Mouse (Mus musculus) brain, embryonic 18.5 days (tissue): ENCODE results near the gene Tmem269.

Experiments
- DNase-seq: peaks from one replicate; pipeline ENCODE4 v3.0.0-alpha.2; 2012; ENCODE audit warnings: low read depth, low spot score

The Tmem269 gene

GRCm38 (mm10) chr4:119181456-119181855 is 36.6 kb downstream of the Tmem269 start:
- DNase-seq = no peak

GRCm38 (mm10) chr4:119180133-119180707 is 37.8 kb downstream of the Tmem269 start:
- DNase-seq = no peak

GRCm38 (mm10) chr4:119178331-119178730 is 39.7 kb downstream of the Tmem269 start:
- no peak for DNase-seq

DNA sequence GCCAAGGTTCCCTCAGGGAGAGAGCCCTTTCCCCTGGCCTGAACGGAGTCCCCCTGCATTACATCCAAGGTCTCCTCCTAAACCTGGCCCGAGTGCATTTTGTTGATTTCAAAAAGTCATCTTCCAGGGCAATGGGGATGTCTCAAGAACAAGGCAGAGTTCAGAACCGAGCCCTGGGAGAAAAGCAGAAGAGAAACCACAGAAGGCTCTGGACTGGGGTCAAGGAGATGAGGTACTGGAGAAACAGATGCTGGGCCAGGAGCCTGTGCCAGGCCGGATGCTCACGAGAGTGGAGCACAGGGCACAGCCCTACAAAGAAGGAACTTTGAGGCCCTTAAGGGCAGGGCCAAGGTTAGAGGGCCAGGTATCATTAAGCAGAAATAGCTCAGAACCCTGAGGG is 40.3 kb downstream of the Tmem269 start:
- no peak for DNase-seq

DNA sequence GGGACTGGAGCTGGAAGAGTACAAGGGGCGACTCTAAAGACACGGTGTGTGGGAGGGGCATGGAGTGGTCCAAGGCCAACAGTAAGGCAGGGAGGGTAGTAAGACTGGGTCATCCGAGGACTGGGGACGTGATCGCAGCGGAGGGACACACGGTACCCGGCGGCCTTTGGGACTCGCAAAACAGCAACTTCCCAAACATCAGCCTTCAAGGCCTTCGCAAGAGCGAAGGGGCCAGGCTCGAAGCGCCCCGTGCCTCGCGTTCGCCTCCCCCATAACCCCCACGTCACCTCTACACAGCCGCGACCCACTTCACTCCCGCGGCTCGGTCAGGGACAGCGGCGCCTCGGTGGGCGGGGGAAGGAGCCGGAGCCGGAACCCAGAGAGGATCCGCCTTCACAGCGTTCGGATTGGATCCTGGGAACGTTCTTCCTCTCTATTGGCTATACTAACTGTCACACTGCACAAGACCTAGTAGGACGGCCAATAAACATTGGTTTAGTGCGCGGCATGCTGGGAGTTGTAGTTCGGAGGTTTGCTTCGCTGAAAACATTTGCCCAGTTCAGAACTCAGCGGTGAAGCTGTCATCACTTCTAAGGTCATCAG is 44.1 kb downstream of the Tmem269 start, which contains the start of gene Zfp691:
Gene Zfp691 (minus strand): TSS at position 345 of the 603 bp plus-strand sequence.
- peak; percentile 94 for DNase-seq

- no peak for DNase-seq
Observed at GRCm38 (mm10) chr4:119172919-119173650, 44.9 kb downstream of the Tmem269 start.

- DNase-seq = peak; percentile 54
Observed at GRCm38 (mm10) chr4:119167663-119168062, 50.4 kb downstream of the Tmem269 start.

DNA sequence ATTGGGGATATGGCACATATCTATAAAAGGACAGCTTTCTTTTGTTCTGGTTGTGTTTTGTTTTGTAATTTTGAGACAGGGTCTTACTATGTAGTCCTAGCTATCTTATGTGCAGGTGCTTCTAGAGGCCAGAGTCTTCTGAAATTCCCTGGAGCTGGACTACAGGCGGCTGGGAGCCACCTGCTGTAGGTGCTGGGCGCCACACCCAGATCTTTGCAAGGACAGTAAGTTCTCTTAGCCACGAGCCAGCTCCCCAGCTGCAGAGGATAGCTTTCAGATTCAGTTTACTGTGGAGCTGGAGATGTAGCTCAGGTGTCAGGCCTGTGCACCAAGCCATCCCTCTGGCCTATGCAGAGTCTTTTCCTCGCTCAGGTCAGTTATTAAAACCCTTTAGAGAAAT is 50.9 kb downstream of the Tmem269 start:
- DNase-seq = no peak

GRCm38 (mm10) chr4:119165916-119166315 is 52.1 kb downstream of the Tmem269 start:
- DNase-seq = no peak

- DNase-seq = no peak
Observed at GRCm38 (mm10) chr4:119162990-119163389, 55.0 kb downstream of the Tmem269 start.

DNA sequence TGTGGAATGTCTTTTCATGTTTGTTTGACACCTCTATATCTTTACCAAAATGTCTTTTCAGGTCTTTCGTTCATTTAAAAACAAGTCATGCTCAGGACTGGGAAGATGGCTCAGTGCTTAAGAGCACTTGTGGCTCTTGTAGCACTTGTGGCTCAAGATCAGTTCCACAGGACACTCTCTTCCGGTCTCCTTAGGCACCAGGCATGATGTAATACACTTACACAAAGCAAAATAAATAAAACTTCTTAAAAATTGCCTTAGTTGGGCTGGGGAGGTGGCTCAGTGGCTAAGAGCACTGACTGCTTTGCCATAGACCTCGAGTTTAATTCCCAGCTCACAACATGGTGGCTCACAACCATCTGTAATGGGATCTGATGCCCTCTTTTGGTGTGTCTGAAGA is 56.7 kb downstream of the Tmem269 start:
- DNase-seq = no peak

DNA sequence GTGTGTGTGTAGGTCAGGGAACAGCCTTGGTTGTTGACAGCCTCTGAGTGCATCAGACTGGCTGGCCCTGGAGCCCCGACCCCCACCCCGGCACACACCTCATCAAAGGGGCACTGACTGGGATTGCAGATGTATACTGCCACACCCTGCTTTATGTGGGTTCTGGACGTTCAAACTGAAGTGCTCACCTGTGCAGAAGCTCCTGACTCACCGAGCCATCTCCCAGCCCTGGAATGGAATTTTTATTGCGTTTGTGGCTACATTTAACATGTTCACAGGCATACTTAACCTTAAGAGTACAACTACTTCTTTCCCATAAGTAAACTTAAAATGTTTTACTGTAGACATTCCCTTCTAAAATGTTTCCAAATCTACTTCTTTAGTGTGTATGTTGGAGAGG is 60.1 kb downstream of the Tmem269 start:
- DNase-seq = no peak

DNA sequence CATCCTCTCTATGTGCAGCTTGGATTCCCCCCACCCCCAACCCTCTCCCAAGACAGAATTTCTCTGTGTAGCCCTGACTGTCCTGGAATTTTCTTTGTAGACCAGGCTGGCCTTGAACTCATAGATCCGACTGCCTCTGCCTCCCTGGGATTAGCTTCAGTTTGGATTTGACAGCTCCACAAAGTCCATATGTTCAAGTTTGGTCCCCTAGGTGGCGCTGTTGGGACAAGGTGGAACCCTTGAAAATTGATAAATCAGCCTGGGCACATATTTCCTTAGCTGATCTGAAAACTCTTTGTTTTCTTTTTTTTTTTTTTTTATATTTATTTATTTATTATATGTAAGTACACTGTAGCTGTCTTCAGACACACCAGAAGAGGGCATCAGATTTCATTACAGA is 60.8 kb downstream of the Tmem269 start:
- no peak for DNase-seq
